29 mouse cellular contexts compared by ENCODE assay signal in genomic region chr4:72381116-72381515, GRCm38 (mm10).
A peak's percentile ranks its signal among the peaks of the same experiment; 100 is the strongest.
DNase-seq lines count a peak whose midpoint lies in the region; ATAC-seq lines count a peak whose summit lies in the region.
"Had no signal": no experiment of that assay in that cellular context is flagged by ENCODE, and none has a peak within 500 bp of the region (broad histone marks: within the 10 kb centered on the region; RNA-seq: fewer than 3 reads in every experiment).

No protein-coding gene starts in this region.

- peaks cover 23% of the 10 kb centered on the region; the same call in 1 of the 2 replicates for H3K4me1 ChIP-seq in kidney, embryonic 15.5 days
- H3K4me1 ChIP-seq in midbrain, embryonic 11.5 days (ENCODE audit: control insufficient read depth, insufficient read depth, low read length): peaks cover 38% of the 10 kb centered on the region
- peaks cover 30% of the 10 kb centered on the region for H3K4me1 ChIP-seq in midbrain, embryonic 16.5 days (ENCODE audit: control insufficient read depth, insufficient read depth, low read length)
- H3K4me1 ChIP-seq: liver, embryonic 15.5 days had no signal

- no peak overlapping the region for H3K9ac ChIP-seq in kidney, embryonic 15.5 days
- H3K9ac ChIP-seq in midbrain, embryonic 11.5 days (ENCODE audit: low read length): no peak overlapping the region
- no peak overlapping the region for H3K9ac ChIP-seq in midbrain, embryonic 16.5 days (ENCODE audit: low read depth, low read length)
- H3K9ac ChIP-seq: embryonic facial prominence, embryonic 12.5 days; forebrain, postnatal 0 days; heart, embryonic 12.5 days; hindbrain, embryonic 15.5 days; liver, embryonic 15.5 days; lung, embryonic 14.5 days; midbrain, embryonic 12.5 days; neural tube, embryonic 12.5 days had no signal

- H3K27ac ChIP-seq in kidney, embryonic 15.5 days: no peak overlapping the region
- no peak overlapping the region for H3K27ac ChIP-seq in midbrain, embryonic 11.5 days (ENCODE audit: low read depth, low read length)
- H3K27ac ChIP-seq in midbrain, embryonic 16.5 days (ENCODE audit: low read length): no peak overlapping the region
- H3K27ac ChIP-seq: embryonic facial prominence, embryonic 12.5 days; heart, adult 2 months; hindbrain, embryonic 15.5 days; liver, embryonic 15.5 days; midbrain, embryonic 12.5 days; neural tube, embryonic 12.5 days had no signal

- 0 out of 2 replicates have a peak, but pooled peaks have one; percentile 64 for ATAC-seq in kidney, embryonic 15.5 days (replicated peaks; ENCODE audit: low FRiP score)
- ATAC-seq in midbrain, embryonic 11.5 days (ENCODE audit: low FRiP score): peak; percentile 26; the same call in 1 of the 2 replicates
- ATAC-seq in midbrain, embryonic 16.5 days: no peak
- ATAC-seq: forebrain, postnatal 0 days; Patski had no signal

- no peak overlapping the region for H3K4me2 ChIP-seq in kidney, embryonic 15.5 days
- H3K4me2 ChIP-seq in midbrain, embryonic 11.5 days: no peak overlapping the region
- H3K4me2 ChIP-seq in midbrain, embryonic 16.5 days (ENCODE audit: low read length): no peak overlapping the region
- H3K4me2 ChIP-seq: embryonic facial prominence, embryonic 12.5 days; heart, embryonic 12.5 days; hindbrain, embryonic 15.5 days; liver, embryonic 15.5 days; lung, embryonic 14.5 days; midbrain, embryonic 12.5 days; neural tube, embryonic 12.5 days had no signal

- no peaks in the 10 kb centered on the region for H3K36me3 ChIP-seq in kidney, embryonic 15.5 days
- no peaks in the 10 kb centered on the region for H3K36me3 ChIP-seq in midbrain, embryonic 11.5 days (ENCODE audit: control insufficient read depth, insufficient read depth, low read length)
- H3K36me3 ChIP-seq in midbrain, embryonic 16.5 days (ENCODE audit: control insufficient read depth, insufficient read depth, low read length): no peaks in the 10 kb centered on the region
- H3K36me3 ChIP-seq: embryonic facial prominence, embryonic 12.5 days; forebrain, embryonic 10.5 days; G1E; heart, embryonic 12.5 days; hindbrain, embryonic 15.5 days; liver, embryonic 15.5 days; midbrain, embryonic 12.5 days; neural tube, embryonic 12.5 days had no signal

- no peak overlapping the region for H3K4me3 ChIP-seq in kidney, embryonic 15.5 days (replicated peaks)
- no peak overlapping the region for H3K4me3 ChIP-seq in midbrain, embryonic 11.5 days (ENCODE audit: low read depth, low read length)
- no peak overlapping the region for H3K4me3 ChIP-seq in midbrain, embryonic 16.5 days (ENCODE audit: low read depth, low read length)
- H3K4me3 ChIP-seq: embryonic facial prominence, embryonic 12.5 days; forebrain, embryonic 10.5 days; heart, adult 2 months; heart, embryonic 12.5 days; hindbrain, embryonic 15.5 days; liver, embryonic 15.5 days; midbrain, embryonic 12.5 days; myocyte; neural tube, embryonic 12.5 days had no signal

- WGBS in kidney, embryonic 15.5 days: 41% methylated on average over 3 of the region's 3 CpGs
- WGBS in midbrain, embryonic 11.5 days: 21% methylated on average over 3 of the region's 3 CpGs
- 13% methylated on average over 3 of the region's 3 CpGs for WGBS in midbrain, embryonic 16.5 days

- peak; percentile 16 to 37 for DNase-seq in cerebellum, postnatal 14 days
- no peak for DNase-seq in cerebellum, adult 11-12 months
- DNase-seq in kidney, adult 8-10 months: no peak
- DNase-seq in midbrain, embryonic 11.5 days (ENCODE audit: low spot score, missing footprints): peak; percentile 93
- DNase-seq in retina, postnatal 7 days (ENCODE audit: low read depth, low spot score): peak; percentile 62
- DNase-seq in urinary bladder, postnatal 25 days (ENCODE audit: low spot score): no peak
- DNase-seq: adrenal gland, postnatal 14 days; cerebellum, adult 2 months; cerebellum, postnatal 36 days; forebrain, postnatal 0 days; heart, adult 2 months; kidney, adult 9 months; layer of hippocampus, postnatal 36 days; liver; lung, embryonic 14.5 days; lung, postnatal 14 days; right cerebral cortex, postnatal 14 days had no signal

- H3K27me3 ChIP-seq in kidney, embryonic 15.5 days: no peaks in the 10 kb centered on the region
- H3K27me3 ChIP-seq in midbrain, embryonic 11.5 days (ENCODE audit: control insufficient read depth, insufficient read depth, low read length): no peaks in the 10 kb centered on the region
- H3K27me3 ChIP-seq in midbrain, embryonic 16.5 days (ENCODE audit: control insufficient read depth, insufficient read depth, low read depth, low read length): no peaks in the 10 kb centered on the region
- H3K27me3 ChIP-seq: embryonic facial prominence, embryonic 12.5 days; heart, embryonic 12.5 days; liver, embryonic 15.5 days; Patski had no signal

- no peaks in the 10 kb centered on the region for H3K9me3 ChIP-seq in kidney, embryonic 15.5 days (replicated peaks)
- no peaks in the 10 kb centered on the region for H3K9me3 ChIP-seq in midbrain, embryonic 11.5 days (ENCODE audit: control insufficient read depth, low read length)
- no peaks in the 10 kb centered on the region for H3K9me3 ChIP-seq in midbrain, embryonic 16.5 days (replicated peaks; ENCODE audit: control insufficient read depth, low read length, poor library complexity, severe bottlenecking)
- H3K9me3 ChIP-seq: embryonic facial prominence, embryonic 12.5 days; forebrain, embryonic 10.5 days; heart, embryonic 12.5 days; hindbrain, embryonic 15.5 days; liver, embryonic 15.5 days; midbrain, embryonic 12.5 days; neural tube, embryonic 12.5 days had no signal

Comparison
In these comparisons a context has a peak if more than half of its experiments do, and no peak if none do; other contexts are left out.
1. DNase-seq: peak in cerebellum, postnatal 14 days (2 of 2), midbrain, embryonic 11.5 days (single experiment) and retina, postnatal 7 days (single experiment); none in cerebellum, adult 11-12 months (single experiment), kidney, adult 8-10 months (0 of 2) and urinary bladder, postnatal 25 days (single experiment).